Mouse (Mus musculus): ENCODE results near the gene Cox8b.

The Cox8b gene

DNA sequence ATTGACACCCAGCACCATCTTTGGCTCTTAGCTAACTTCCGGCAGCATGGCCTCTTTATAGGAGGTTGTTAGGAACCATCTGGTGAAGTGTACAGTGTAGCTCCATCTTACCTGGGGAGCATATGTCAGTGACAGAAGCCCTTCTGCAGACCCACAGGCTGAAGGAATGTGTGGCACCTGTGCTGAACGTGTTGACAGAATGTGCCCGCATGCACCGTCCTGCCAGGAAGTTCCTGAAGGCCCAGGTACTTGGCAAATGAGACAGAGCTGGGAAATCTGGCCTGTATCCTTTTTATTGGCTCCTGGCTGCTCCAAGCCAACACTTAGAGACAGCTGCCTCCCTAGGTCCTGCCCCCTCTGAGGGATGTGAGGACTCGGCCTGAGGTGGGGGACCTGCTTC, 39.5 kb downstream of the Cox8b start:
- DNase-seq (ENCODE audit: low read depth), result no peak

DNA sequence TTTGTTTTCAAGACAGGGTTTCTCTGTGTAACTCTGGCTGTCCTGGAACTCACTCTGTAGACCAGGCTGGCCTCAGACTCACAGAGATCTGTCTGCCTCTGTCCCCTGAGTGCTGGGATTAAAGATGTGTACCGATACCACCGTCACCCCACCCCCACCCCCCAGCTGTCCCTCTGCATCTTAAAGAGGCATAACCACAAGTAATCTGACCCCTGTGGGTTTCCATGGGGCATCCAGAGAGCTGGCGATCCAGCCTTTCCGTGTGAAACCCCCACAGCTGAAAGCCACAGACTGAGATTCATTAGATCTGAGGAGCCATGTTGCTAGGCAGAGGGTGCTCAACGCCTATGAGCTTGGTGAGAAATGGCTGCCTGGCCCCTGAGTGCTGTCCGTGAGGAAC, 40.2 kb downstream of the Cox8b start:
- DNase-seq (ENCODE audit: low read depth), result no peak

DNA sequence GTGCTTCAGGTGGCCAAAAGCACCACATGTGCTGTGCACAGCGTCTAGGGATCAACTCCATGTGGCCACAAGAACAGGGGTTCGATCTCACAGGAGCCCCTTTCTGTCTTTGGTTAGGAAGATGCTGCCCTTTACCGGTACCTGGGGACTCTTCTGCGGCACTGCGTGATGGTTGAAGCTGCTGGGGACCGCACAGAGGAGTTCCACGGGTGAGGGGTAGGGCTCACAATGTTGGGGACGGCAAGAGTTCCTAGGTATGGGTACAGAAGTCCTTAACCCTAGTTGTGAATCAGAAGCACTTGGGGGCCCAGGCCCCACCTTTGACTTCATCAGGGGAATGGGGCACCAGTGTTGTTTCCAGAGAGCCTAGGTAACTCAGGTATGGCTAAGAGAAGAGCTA, 41.5 kb downstream of the Cox8b start:
- DNase-seq (ENCODE audit: low read depth), result no peak

- no peak for DNase-seq (ENCODE audit: low read depth)
Measured at GRCm38 (mm10) chr7:140857550-140858505, 42.4 kb downstream of the Cox8b start, which contains the start of gene Bet1l. Gene Bet1l, minus strand, starts transcription at chr7:140857577.

- DNase-seq (ENCODE audit: low read depth), result peak; percentile 92
Measured at GRCm38 (mm10) chr7:140856785-140857549, 43.3 kb downstream of the Cox8b start, which contains the start of gene Ric8a. Gene Ric8a, plus strand, starts transcription at chr7:140856957.

DNA sequence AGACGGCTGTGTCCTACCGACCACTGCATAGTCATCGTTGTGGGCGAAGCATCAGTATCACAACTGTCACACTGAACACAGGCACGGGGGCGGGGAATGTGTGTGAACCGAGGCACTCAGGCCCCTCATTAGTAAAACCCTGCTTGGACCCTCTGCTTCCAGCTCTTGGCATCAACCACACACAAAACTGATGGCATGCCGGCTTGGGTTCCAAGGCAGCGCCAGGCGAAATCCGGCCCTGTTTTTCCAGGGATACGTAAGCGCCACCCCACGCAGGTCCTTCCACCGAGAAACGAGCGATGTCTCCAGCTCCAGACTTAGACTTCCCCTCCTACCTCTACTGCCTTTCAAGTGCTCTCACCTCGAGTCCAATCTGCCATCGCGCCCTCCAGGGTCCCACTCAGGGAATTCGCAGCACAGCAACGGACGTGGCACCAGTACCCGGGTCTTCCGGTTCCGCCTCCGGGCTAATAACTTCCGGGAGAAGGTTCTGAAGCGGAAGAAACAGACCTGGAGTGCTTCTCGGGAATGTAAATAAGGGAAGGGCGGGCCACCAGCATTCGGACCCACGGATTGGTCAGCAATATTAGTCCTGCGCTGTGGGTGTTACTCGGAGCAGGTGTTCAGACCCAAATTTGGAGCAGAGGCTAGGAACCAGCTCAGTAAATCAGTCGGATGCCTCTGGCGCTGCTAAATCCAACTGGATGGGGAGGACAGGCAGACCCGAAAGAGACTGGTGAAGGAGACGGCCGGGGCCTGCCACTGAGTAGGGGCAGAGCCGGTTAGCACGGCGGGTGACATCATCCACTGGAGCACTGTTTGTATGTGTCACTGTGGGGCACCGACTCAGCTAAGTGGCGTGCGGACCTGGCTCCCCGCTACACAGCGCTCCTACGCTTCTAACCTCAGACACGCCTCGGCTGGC, 44.1 kb downstream of the Cox8b start, which contains the start of gene Gm45785:
TSS of gene Gm45785 (minus strand) at position 472 of the 925 bp plus-strand sequence.
- peak; percentile 92 for DNase-seq (ENCODE audit: low read depth)

DNA sequence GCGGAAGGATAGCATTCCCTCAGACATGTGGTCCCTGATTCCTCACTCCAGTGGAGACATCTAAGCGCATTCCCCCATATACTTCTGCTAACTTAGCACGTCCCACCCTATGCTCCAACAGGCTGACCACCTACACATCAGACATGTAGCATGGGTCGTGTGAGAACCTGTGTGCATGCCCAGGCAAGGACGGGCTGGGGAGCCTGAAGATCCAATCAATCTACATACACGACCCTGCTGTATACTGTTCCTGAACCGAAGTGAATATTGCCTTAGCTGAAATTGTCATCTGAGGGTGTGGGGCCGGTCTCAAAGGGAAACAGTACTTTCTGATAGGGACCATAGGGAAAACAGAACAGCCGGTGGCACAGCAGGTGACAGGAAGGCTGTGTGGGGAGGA, 45.1 kb downstream of the Cox8b start:
- no peak for DNase-seq (ENCODE audit: low read depth)

- DNase-seq (ENCODE audit: low read depth), result no peak
Measured at GRCm38 (mm10) chr7:140854483-140854882, 45.8 kb downstream of the Cox8b start.

DNA sequence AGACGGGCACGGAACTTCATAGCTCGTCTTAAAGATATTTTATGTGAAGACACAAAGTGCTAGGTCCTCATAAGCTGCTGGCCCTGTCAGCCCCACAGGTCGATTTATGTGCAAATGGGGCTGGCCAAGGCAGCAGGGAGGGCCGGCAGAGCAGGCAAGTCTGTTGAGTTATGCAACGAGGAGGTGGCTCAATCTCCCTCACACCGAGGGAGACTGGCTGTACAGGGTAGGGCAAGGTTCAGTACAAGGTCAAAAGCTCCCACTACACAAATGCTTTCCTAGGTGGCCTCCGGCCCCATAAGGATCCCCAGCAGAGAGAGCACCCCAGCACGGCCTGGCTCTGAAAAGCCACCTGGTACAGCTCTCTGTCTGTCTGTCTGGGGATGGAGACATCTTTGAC, 46.9 kb downstream of the Cox8b start:
- no peak for DNase-seq (ENCODE audit: low read depth)

DNA sequence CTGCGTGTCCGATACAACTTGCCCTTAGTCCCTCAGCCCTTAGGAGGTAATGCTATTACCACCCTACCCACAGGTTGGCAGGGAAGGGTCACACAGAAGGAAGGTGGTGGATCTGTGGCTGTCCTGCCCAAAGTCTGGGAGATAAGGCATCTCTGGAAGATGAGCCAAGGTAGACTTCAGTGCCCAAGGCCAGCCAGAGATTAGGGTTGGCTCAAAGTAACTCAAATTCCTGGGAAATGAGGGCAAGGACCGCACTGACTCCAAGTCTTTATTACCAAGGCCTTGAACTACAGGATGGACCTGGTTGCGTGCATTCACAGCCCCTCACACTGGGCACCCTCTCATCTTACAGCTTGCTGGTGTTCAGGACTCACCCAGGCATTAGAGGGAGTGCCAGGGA, 48.3 kb downstream of the Cox8b start:
- DNase-seq (ENCODE audit: low read depth), result no peak
